Mouse (Mus musculus): ENCODE data around the gene Smg5. TPM values are rescaled to one million over a fixed set of nuclear protein-coding genes. Genes with fewer than 3 reads are reported as not detected.

The Smg5 gene
- polyA plus RNA-seq, 1 experiment from 2014 or later = 54.4 TPM

- DNase-seq (no peak), ATAC-seq (ENCODE audit: insufficient read depth) (no peak)
- no peak for TF ChIP-seq CTCF (IDR thresholded peaks at IDR 0.05; ENCODE audit: low read depth)
- H3K4me1 ChIP-seq (ENCODE audit: insufficient read depth) = no peaks in the 10 kb centered on the region
- WGBS = 88% methylated on average over 2 of the region's 2 CpGs
- H3K4me2 ChIP-seq = no peak overlapping the region
- H3K4me3 ChIP-seq (ENCODE audit: low read depth, low read length) = no peak overlapping the region
- no peaks in the 10 kb centered on the region for H3K9me3 ChIP-seq (ENCODE audit: low read depth, low read length)
- H3K27me3 ChIP-seq (ENCODE audit: insufficient read depth, low read length) = no peaks in the 10 kb centered on the region
- no peak overlapping the region for H3K9ac ChIP-seq
- H3K27ac ChIP-seq (ENCODE audit: low read depth) = no peak overlapping the region
- H3K36me3 ChIP-seq (ENCODE audit: insufficient read depth) = peaks cover 50% of the 10 kb centered on the region
Observed at GRCm38 (mm10) chr3:88398666-88399065, 62.6 kb downstream of the Smg5 start.

GRCm38 (mm10) chr3:88403522-88404230 lies 67.6 kb downstream of the Smg5 start:
- DNase-seq = no peak
- no peaks in the 10 kb centered on the region for H3K9me3 ChIP-seq (ENCODE audit: low read depth, low read length)
- WGBS = 85% methylated on average over 10 of the region's 10 CpGs
- H3K36me3 ChIP-seq (ENCODE audit: insufficient read depth) = peaks cover 33% of the 10 kb centered on the region; the same call in 1 of the 2 replicates
- no peak for ATAC-seq (ENCODE audit: insufficient read depth)
- H3K4me3 ChIP-seq (ENCODE audit: low read depth, low read length) = no peak overlapping the region
- H3K9ac ChIP-seq = no peak overlapping the region
- no peaks in the 10 kb centered on the region for H3K4me1 ChIP-seq (ENCODE audit: insufficient read depth)
- no peak for TF ChIP-seq CTCF (IDR thresholded peaks at IDR 0.05; ENCODE audit: low read depth)
- no peak overlapping the region for H3K4me2 ChIP-seq
- no peaks in the 10 kb centered on the region for H3K27me3 ChIP-seq (ENCODE audit: insufficient read depth, low read length)
- H3K27ac ChIP-seq (ENCODE audit: low read depth) = no peak overlapping the region

- peak; percentile 95 for DNase-seq
- peak; percentile 22; the same call in 1 of the 2 replicates for ATAC-seq (ENCODE audit: insufficient read depth)
- Histone ChIP-seq H3K27me3 (ENCODE audit: insufficient read depth, low read length) (no peaks in the 10 kb centered on the region), H3K9me3 (ENCODE audit: low read depth, low read length) (no peaks in the 10 kb centered on the region), H3K9ac (peak overlapping the region; percentile 3; the same call in 1 of the 2 replicates), H3K36me3 (ENCODE audit: insufficient read depth) (peaks cover 28% of the 10 kb centered on the region), H3K4me2 (peak overlapping the region; percentile 5; the same call in 1 of the 2 replicates), H3K4me1 (ENCODE audit: insufficient read depth) (no peaks in the 10 kb centered on the region), H3K4me3 (ENCODE audit: low read depth, low read length) (no peak overlapping the region), H3K27ac (ENCODE audit: low read depth) (no peak overlapping the region)
- WGBS = 0% methylated on average over 2 of the region's 2 CpGs
- peak; percentile 94 for TF ChIP-seq CTCF (IDR thresholded peaks at IDR 0.05; ENCODE audit: low read depth)
Observed at GRCm38 (mm10) chr3:88407090-88407489, 71.0 kb downstream of the Smg5 start.

DNA sequence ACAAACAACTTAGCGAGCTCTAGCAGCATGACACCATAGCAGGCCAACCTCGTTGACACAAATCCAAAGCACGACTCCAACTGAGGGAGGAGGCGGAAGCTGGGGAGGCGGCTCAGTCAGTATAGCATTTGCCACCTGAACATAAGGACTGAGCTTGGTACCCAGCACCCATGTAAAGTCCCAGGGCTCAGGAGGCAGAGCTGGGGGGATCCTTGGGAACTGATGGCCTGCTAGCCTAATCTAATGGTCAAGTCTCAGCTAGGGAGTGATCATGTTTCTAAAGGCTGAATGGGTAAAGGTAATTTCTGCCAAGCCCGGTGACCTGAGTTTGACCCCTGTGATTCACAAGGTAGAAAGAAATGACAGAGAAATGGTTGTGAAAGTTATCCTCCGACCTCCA lies 71.5 kb downstream of the Smg5 start:
- Histone ChIP-seq H3K4me3 (ENCODE audit: low read depth, low read length) (no peak overlapping the region), H3K36me3 (ENCODE audit: insufficient read depth) (peaks cover 32% of the 10 kb centered on the region), H3K9ac (no peak overlapping the region), H3K27ac (ENCODE audit: low read depth) (no peak overlapping the region), H3K27me3 (ENCODE audit: insufficient read depth, low read length) (no peaks in the 10 kb centered on the region), H3K4me2 (no peak overlapping the region; the same call in 1 of the 2 replicates), H3K9me3 (ENCODE audit: low read depth, low read length) (no peaks in the 10 kb centered on the region), H3K4me1 (ENCODE audit: insufficient read depth) (no peaks in the 10 kb centered on the region)
- DNase-seq = no peak
- no peak for TF ChIP-seq CTCF (IDR thresholded peaks at IDR 0.05; ENCODE audit: low read depth)
- 52% methylated on average over 7 of the region's 7 CpGs for WGBS
- ATAC-seq (ENCODE audit: insufficient read depth) = no peak

DNA sequence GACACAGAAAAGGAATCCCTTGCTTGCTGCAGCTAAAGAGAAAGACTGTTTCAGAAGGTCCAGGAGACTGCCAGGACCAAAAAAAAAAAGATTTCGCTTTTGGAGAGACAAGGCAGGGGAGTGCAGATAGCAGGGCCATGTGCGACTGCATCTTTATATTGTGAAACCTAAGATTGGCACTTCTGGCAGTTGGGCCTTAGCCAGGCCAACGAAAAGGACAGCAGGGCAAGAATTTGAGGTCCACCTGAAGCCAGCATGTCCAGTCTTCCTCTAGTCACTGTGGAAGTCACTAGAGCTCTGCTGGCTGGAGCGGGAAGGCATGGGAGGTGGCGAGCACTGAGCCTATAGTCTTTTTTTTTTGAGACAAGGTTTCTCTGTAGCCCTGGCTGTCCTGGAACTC lies 72.9 kb downstream of the Smg5 start:
- no peaks in the 10 kb centered on the region for H3K9me3 ChIP-seq (ENCODE audit: low read depth, low read length)
- WGBS = 36% methylated on average over 5 of the region's 5 CpGs
- H3K36me3 ChIP-seq (ENCODE audit: insufficient read depth) = peaks cover 29% of the 10 kb centered on the region
- H3K4me1 ChIP-seq (ENCODE audit: insufficient read depth) = no peaks in the 10 kb centered on the region
- H3K27ac ChIP-seq (ENCODE audit: low read depth) = peak overlapping the region; percentile 97; the same call in 1 of the 2 replicates
- DNase-seq (no peak), ATAC-seq (ENCODE audit: insufficient read depth) (no peak)
- H3K4me3 ChIP-seq (ENCODE audit: low read depth, low read length) = peak overlapping the region; percentile 74
- no peaks in the 10 kb centered on the region for H3K27me3 ChIP-seq (ENCODE audit: insufficient read depth, low read length)
- peak overlapping the region; percentile 85 for H3K4me2 ChIP-seq
- peak overlapping the region; percentile 86 for H3K9ac ChIP-seq
- TF ChIP-seq CTCF (IDR thresholded peaks at IDR 0.05; ENCODE audit: low read depth) = no peak

DNA sequence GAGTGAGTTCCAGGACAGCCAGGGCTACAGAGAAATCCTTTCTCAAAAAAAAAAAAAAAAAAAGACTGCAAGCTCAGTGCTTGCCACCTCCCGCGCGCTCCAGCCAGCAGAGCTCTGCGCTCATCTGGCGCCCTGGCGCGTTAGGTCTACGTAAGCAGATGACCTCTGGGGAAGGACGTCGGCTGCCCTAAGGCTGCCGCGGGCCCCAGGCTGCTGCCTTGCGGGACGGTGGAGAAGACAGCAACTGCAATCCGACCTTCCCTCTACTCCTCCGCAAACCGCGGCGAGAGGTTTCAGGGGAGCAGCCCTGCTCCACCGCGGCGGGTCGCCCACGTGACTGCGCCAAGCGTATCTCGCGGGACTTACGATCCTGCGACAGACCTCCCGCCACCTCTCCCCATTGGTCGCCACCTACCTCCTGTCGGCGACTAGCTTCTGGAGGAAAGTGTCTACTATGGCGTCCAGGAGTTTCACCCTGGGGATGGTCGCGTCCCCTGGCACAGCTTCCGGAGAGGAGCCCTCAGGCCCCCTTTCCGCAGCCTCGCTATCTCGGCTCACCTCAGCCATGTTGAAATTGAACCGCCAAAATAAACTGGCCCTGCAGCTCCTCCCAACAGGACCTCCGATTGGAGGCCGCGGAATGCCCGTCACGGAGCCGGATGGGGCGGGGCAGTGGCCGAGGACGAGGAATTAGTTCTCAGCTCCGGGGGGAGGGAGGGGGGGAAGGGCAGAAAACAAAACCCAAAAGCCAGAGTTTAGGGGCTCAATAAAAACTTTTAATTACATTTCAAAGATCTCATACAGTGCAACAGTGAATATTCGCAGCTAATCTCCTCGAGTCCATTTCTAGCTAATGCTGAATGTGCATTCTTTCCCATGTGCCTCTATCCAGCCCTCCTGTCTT lies 73.9 kb downstream of the Smg5 start, which contains the start of gene Pmf1:
Gene Pmf1, minus strand, starts transcription at position 591 of the 904 bp plus-strand sequence.
- peak within 1 kb of the TSS; percentile 74 for H3K4me3 ChIP-seq (ENCODE audit: low read depth, low read length)
- WGBS = under 1% methylated on average over 54 of the region's 54 CpGs
- ATAC-seq (ENCODE audit: insufficient read depth) = peak; percentile 91

GRCm38 (mm10) chr3:88410645-88411031 lies 74.6 kb downstream of the Smg5 start:
- peak overlapping the region; percentile 86 for H3K9ac ChIP-seq
- no peak for DNase-seq
- peaks cover 36% of the 10 kb centered on the region for H3K36me3 ChIP-seq (ENCODE audit: insufficient read depth)
- TF ChIP-seq CTCF (IDR thresholded peaks at IDR 0.05; ENCODE audit: low read depth) = no peak
- H3K4me2 ChIP-seq = peak overlapping the region; percentile 85
- WGBS = 16% methylated on average over 7 of the region's 7 CpGs
- no peaks in the 10 kb centered on the region for H3K27me3 ChIP-seq (ENCODE audit: insufficient read depth, low read length)
- H3K9me3 ChIP-seq (ENCODE audit: low read depth, low read length) = no peaks in the 10 kb centered on the region
- ATAC-seq (ENCODE audit: insufficient read depth) = no peak
- peak overlapping the region; percentile 74 for H3K4me3 ChIP-seq (ENCODE audit: low read depth, low read length)
- H3K27ac ChIP-seq (ENCODE audit: low read depth) = peak overlapping the region; percentile 97
- no peaks in the 10 kb centered on the region for H3K4me1 ChIP-seq (ENCODE audit: insufficient read depth)

More for the DNA sequence above, 73.9 kb downstream of the Smg5 start, which contains the start of gene Pmf1:
- Histone ChIP-seq H3K9me3 (ENCODE audit: low read depth, low read length) (no peaks in the 10 kb centered on the region), H3K27ac (ENCODE audit: low read depth) (peak within 1 kb of the TSS; percentile 97), H3K27me3 (ENCODE audit: insufficient read depth, low read length) (no peaks in the 10 kb centered on the region), H3K9ac (peak within 1 kb of the TSS; percentile 86), H3K4me1 (ENCODE audit: insufficient read depth) (no peaks in the 10 kb centered on the region), H3K36me3 (ENCODE audit: insufficient read depth) (peaks cover 32% of the 10 kb centered on the region), H3K4me2 (peak within 1 kb of the TSS; percentile 85)
- no peak for TF ChIP-seq CTCF (IDR thresholded peaks at IDR 0.05; ENCODE audit: low read depth)
- peak; percentile 96 for DNase-seq
